Mouse (Mus musculus) CH12.LX (cell line): ENCODE results near the gene Tubd1. TPM values are rescaled to one million over a fixed set of nuclear protein-coding genes. Genes with fewer than 3 reads are reported as not detected.

Source experiments
- DNase-seq: peaks from one replicate; pipeline ENCODE4 v3.0.0-alpha.2; 2013; ENCODE audit errors: extremely low read depth
- H3K27ac ChIP-seq: 2 replicates; pipeline ENCODE4 v1.5.1; 2012; ENCODE audit warnings: low read depth, mild to moderate bottlenecking, control low read depth, moderate library complexity; ENCODE audit not compliant: insufficient read depth
- H3K27me3 ChIP-seq: replicated peaks from 2 replicates; pipeline ENCODE3; 2012; ENCODE audit warnings: inconsistent platforms
- H3K36me3 ChIP-seq, 2 experiments: replicated peaks in 1 of 2; 2 replicates each; pipeline versions ENCODE3 to v1.6.1; 2012; ENCODE audit warnings: inconsistent platforms in 1 of 2, low read length in 1 of 2, mild to moderate bottlenecking in 1 of 2, mixed read lengths in 1 of 2, moderate library complexity in 1 of 2; ENCODE audit not compliant: control insufficient read depth in 1 of 2, insufficient read depth in 1 of 2
- H3K4me1 ChIP-seq, 2 experiments: 2 replicates each; pipeline ENCODE4 v1.6.1; 2012; ENCODE audit warnings: inconsistent platforms in 1 of 2, moderate library complexity in 1 of 2; ENCODE audit not compliant: insufficient read depth in 2 of 2, control insufficient read depth in 1 of 2
- H3K4me2 ChIP-seq: 2 replicates; pipeline ENCODE4 v1.6.1; 2012; ENCODE audit warnings: low read depth, mild to moderate bottlenecking, control low read depth; ENCODE audit not compliant: poor library complexity, insufficient read depth, severe bottlenecking
- H3K4me3 ChIP-seq, 3 experiments: fragments of 150-350 bp in 1 of 3; sonication (generic) in 1 of 3; replicated peaks in 1 of 3; 2 replicates each; pipeline versions ENCODE3 to v1.5.1; 2011 to 2012; ENCODE audit warnings: low read depth in 2 of 3, low read length in 2 of 3, mild to moderate bottlenecking in 2 of 3, moderate library complexity in 2 of 3, control low read depth in 1 of 3, improper control_type of control experiment in 1 of 3, inconsistent platforms in 1 of 3, mixed read lengths in 1 of 3; ENCODE audit not compliant: poor library complexity in 1 of 3
- H3K79me2 ChIP-seq: replicated peaks from 2 replicates; pipeline ENCODE4 v1.6.1; 2012; ENCODE audit warnings: mild to moderate bottlenecking, moderate library complexity; ENCODE audit not compliant: control insufficient read depth, poor library complexity, insufficient read depth, severe bottlenecking; ENCODE audit errors: extremely low read depth
- H3K9ac ChIP-seq: 2 replicates; pipeline ENCODE4 v1.6.1; 2012; ENCODE audit warnings: low read depth, mild to moderate bottlenecking, control low read depth, moderate library complexity; ENCODE audit not compliant: insufficient read depth
- H3K9me3 ChIP-seq: replicated peaks from 2 replicates; pipeline ENCODE3; 2012; ENCODE audit warnings: low read length, inconsistent platforms, mixed read lengths
- CHD1 ChIP-seq: IDR thresholded peaks from 2 replicates; pipeline ENCODE4 v1.6.1; 2012; ENCODE audit warnings: low read depth, low read length, improper control_type of control experiment, inconsistent platforms
- CHD2 ChIP-seq: IDR thresholded peaks from 2 replicates; pipeline ENCODE4 v1.6.1; 2011; ENCODE audit warnings: low read length, improper control_type of control experiment
- EP300 ChIP-seq: IDR thresholded peaks from 2 replicates; pipeline ENCODE4 v1.6.1; 2011; ENCODE audit warnings: low read length, improper control_type of control experiment
- GABPA ChIP-seq: IDR thresholded peaks from 2 replicates; pipeline ENCODE4 v1.6.1; 2012; ENCODE audit warnings: low read depth, low read length, improper control_type of control experiment, inconsistent platforms; ENCODE audit not compliant: insufficient replicate concordance
- IRF4 ChIP-seq: IDR thresholded peaks from 2 replicates; pipeline ENCODE4 v1.6.1; 2014; ENCODE audit warnings: low read depth, mild to moderate bottlenecking, inconsistent platforms, low read length, improper control_type of control experiment
- MXI1 ChIP-seq: IDR thresholded peaks from 2 replicates; pipeline ENCODE4 v1.6.1; 2011; ENCODE audit warnings: mild to moderate bottlenecking, low read depth, low read length, improper control_type of control experiment
- MYC ChIP-seq: IDR thresholded peaks from 2 replicates; pipeline ENCODE4 v1.6.1; 2011; ENCODE audit warnings: low read depth, mild to moderate bottlenecking, improper control_type of control experiment, low read length
- NELFE ChIP-seq: IDR thresholded peaks from 2 replicates; pipeline ENCODE4 v1.6.1; 2011; ENCODE audit warnings: low read depth, low read length, improper control_type of control experiment
- PAX5 ChIP-seq: IDR thresholded peaks from 2 replicates; pipeline ENCODE4 v1.6.1; 2012; ENCODE audit warnings: low read length, inconsistent platforms, mixed read lengths
- POLR2A ChIP-seq: IDR thresholded peaks from 2 replicates; pipeline ENCODE4 v1.6.1; 2011; ENCODE audit warnings: low read depth, mild to moderate bottlenecking, improper control_type of control experiment, low read length
- RAD21 ChIP-seq: IDR thresholded peaks from 2 replicates; pipeline ENCODE4 v1.6.1; 2011; ENCODE audit warnings: low read depth, mild to moderate bottlenecking, low read length, improper control_type of control experiment, moderate library complexity
- SIN3A ChIP-seq: IDR thresholded peaks from 2 replicates; pipeline ENCODE4 v1.6.1; 2012; ENCODE audit warnings: low read length, improper control_type of control experiment, inconsistent platforms
- TBP ChIP-seq: conservative IDR thresholded peaks from 2 replicates; pipeline ENCODE4 v1.6.1; 2011; ENCODE audit warnings: low read depth, low read length, improper control_type of control experiment
- TCF12 ChIP-seq: IDR thresholded peaks from 2 replicates; pipeline ENCODE4 v1.6.1; 2014; ENCODE audit warnings: low read depth, mild to moderate bottlenecking, inconsistent platforms, low read length, improper control_type of control experiment
- USF2 ChIP-seq: conservative IDR thresholded peaks from 2 replicates; pipeline ENCODE4 v1.6.1; 2011; ENCODE audit warnings: low read depth, low read length, improper control_type of control experiment
- ZC3H11A ChIP-seq: IDR thresholded peaks from 2 replicates; pipeline ENCODE4 v1.6.1; 2012; ENCODE audit warnings: low read depth, mild to moderate bottlenecking, inconsistent platforms, low read length, improper control_type of control experiment
- ZNF384 ChIP-seq: IDR thresholded peaks from 2 replicates; pipeline ENCODE4 v1.6.1; 2012; ENCODE audit warnings: low read depth, low read length, improper control_type of control experiment, inconsistent platforms
- dilution Hi-C: fragments of 300-500 bp; cut with MboI; formaldehyde crosslinking; loops from 2 replicates; pipeline ENCODE4 v1.14.3; 2020; ENCODE audit warnings: low sequenced_read_pairs; ENCODE audit not compliant: extremely low pct_unique_long_range_greater_than_20kb, extremely low pct_ligation_motif_present
- in situ Hi-C: fragments of 300-500 bp; cut with MboI; formaldehyde crosslinking; loops from 3 replicates; pipeline ENCODE4 v1.14.3; 2019; ENCODE audit warnings: low sequenced_read_pairs, low pct_ligation_motif_present, low pct_unique_long_range_greater_than_20kb, mixed read lengths
- polyA plus RNA-seq: library from polyadenylated mRNA; unstranded; fragments of >175 nt; gene quantifications from 2 replicates; pipeline ENCODE4 v1.2.1, GENCODE M21; 2012; ENCODE audit warnings: low read depth; ENCODE audit not compliant: insufficient read length
- total RNA-seq, 2 experiments: library from RNA; depleted of rRNA; stranded (reverse); fragments of 300-350 nt in 1 of 2; fragments of >200 nt in 1 of 2; gene quantifications; 2 replicates each; pipeline ENCODE4 v1.2.3; 2012 to 2014

Tubd1 gene
- total and polyA plus RNA-seq, 3 experiments, result 9.7 to 12.6 (median 11.9) TPM

DNA sequence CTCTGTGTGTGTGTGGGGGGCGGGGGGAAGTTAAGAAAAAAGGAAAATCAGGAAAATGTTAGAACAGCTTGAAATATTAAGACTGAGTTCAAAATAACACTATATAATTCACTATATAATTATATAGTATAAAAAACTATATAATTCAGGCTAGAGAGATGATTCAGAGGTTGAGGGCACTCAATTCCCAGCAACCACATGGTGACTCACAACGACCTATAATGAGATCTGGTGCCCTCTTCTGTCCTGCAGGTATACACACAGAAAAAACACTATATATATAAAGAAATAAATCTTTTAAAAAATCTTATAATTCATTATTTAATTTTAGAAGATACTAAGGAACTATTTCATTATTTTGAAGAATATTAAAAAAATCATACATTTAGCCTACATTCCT is 36.8 kb upstream of the Tubd1 start:
- H3K27ac ChIP-seq, result no peak overlapping the region
- H3K4me3 ChIP-seq, result no peak overlapping the region
- no peaks in the 10 kb centered on the region for H3K4me1 ChIP-seq
- H3K27me3 ChIP-seq, result no peaks in the 10 kb centered on the region
- dilution Hi-C loops, result no loop called here
- no peaks in the 10 kb centered on the region for H3K79me2 ChIP-seq
- H3K9me3 ChIP-seq, result no peaks in the 10 kb centered on the region
- in situ Hi-C loops, result no loop called here
- H3K9ac ChIP-seq, result no peak overlapping the region
- DNase-seq, result no peak
- TF ChIP-seq ZNF384, result no peak
- TF ChIP-seq, all 38 proteins: peak for 0
- H3K36me3 ChIP-seq, result peaks cover 65 to 93% of the 10 kb centered on the region in 2 experiments
- H3K4me2 ChIP-seq, result no peak overlapping the region

DNA sequence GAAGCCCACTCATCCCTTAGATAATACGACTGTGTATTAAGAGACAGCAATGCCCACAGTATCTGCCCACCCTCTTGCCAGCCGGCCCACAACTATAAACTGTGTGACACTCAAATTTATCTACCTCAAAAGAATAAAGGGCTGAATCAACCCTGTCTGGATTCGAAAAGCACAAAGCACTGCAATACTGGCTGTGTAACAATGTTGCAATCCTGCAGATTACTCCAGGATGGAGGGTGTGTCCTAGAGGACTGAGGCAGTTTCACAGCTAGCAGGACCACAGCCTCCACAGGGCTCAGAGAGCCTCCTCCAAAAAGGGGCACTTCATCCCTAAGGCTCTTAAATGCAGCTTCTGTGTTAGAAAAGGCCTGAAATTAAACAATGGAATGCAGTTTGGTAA is 28.2 kb upstream of the Tubd1 start:
- in situ Hi-C loops (no loop called here), dilution Hi-C loops (no loop called here)
- Histone ChIP-seq H3K4me3 (no peak overlapping the region), H3K4me2 (no peak overlapping the region), H3K36me3 (peaks cover 58 to 90% of the 10 kb centered on the region in 2 experiments), H3K79me2 (peaks cover 10% of the 10 kb centered on the region; the same call in 1 of the 2 replicates), H3K4me1 (peaks cover 7 to 15% of the 10 kb centered on the region in 2 experiments; a peak in 3 of 4 replicates), H3K27ac (no peak overlapping the region; the same call in 1 of the 2 replicates), H3K9me3 (peaks cover 4% of the 10 kb centered on the region), H3K9ac (no peak overlapping the region), H3K27me3 (no peaks in the 10 kb centered on the region)
- no peak for DNase-seq
- TF ChIP-seq USF2, result no peak
- no peak for TF ChIP-seq POLR2A
- no peak for TF ChIP-seq MXI1
- TF ChIP-seq RAD21, result no peak
- no peak for TF ChIP-seq ZC3H11A
- TF ChIP-seq TCF12, result no peak
- no peak for TF ChIP-seq CHD1
- no peak for TF ChIP-seq TBP
- TF ChIP-seq ZNF384, result no peak
- TF ChIP-seq PAX5, result no peak
- no peak for TF ChIP-seq IRF4
- no peak for TF ChIP-seq EP300
- no peak for TF ChIP-seq MYC
- TF ChIP-seq SIN3A, result no peak
- TF ChIP-seq NELFE, result no peak
- TF ChIP-seq GABPA, result no peak
- TF ChIP-seq CHD2, result no peak
